Mouse (Mus musculus) lung, embryonic 15.5 days (tissue): ENCODE data around the gene Wnt9a. TPM values are rescaled to one million over a fixed set of nuclear protein-coding genes. Genes with fewer than 3 reads are reported as not detected.
"Not testable (repeated sequence)": the region's sequence is repeated elsewhere in the genome, so short reads cannot be mapped to it uniquely, and the experiment has no call there.

Experiments
- ATAC-seq: fragments of 200-750 bp; cut with Nextera tagmentation; 2 replicates; pipeline ENCODE4 v1.8.0; 2017; ENCODE audit warnings: moderate number of reproducible peaks, borderline replicate concordance; ENCODE audit not compliant: low FRiP score, low TSS enrichment; ENCODE audit errors: extremely low read depth
- H3K27ac ChIP-seq: fragments of 300-500 bp; sonication (generic); 2 replicates; pipeline ENCODE4 v1.5.1; 2015; ENCODE audit warnings: moderate library complexity, mild to moderate bottlenecking, inconsistent platforms
- H3K27me3 ChIP-seq: fragments of 300-500 bp; sonication (generic); 2 replicates; pipeline ENCODE4 v1.6.1; 2015; ENCODE audit warnings: inconsistent platforms
- H3K36me3 ChIP-seq: fragments of 300-500 bp; sonication (generic); 2 replicates; pipeline ENCODE4 v1.6.1; 2015; ENCODE audit warnings: inconsistent platforms
- H3K4me1 ChIP-seq: fragments of 300-500 bp; sonication (generic); 2 replicates; pipeline ENCODE4 v1.6.1; 2015; ENCODE audit warnings: inconsistent platforms
- H3K4me2 ChIP-seq: fragments of 300-500 bp; sonication (generic); 2 replicates; pipeline ENCODE4 v1.6.1; 2015; ENCODE audit warnings: inconsistent platforms, mild to moderate bottlenecking, moderate library complexity
- H3K4me3 ChIP-seq: fragments of 300-500 bp; sonication (generic); 2 replicates; pipeline ENCODE4 v1.5.1; 2015; ENCODE audit warnings: mild to moderate bottlenecking, inconsistent platforms
- H3K9ac ChIP-seq: fragments of 300-500 bp; sonication (generic); 2 replicates; pipeline ENCODE4 v1.6.1; 2015; ENCODE audit warnings: inconsistent platforms
- H3K9me3 ChIP-seq: fragments of 300-500 bp; sonication (generic); 2 replicates; pipeline ENCODE4 v1.6.1; 2016; ENCODE audit warnings: inconsistent platforms
- WGBS: fragments of 180-500 bp; shearing (Covaris S2); methylation state at CpG from one replicate; pipeline ENCODE4 v1.1.7; 2015; 5-methylcytosine and 5-hydroxymethylcytosine counted together
- polyA plus RNA-seq: library from polyadenylated mRNA; unstranded; fragments of >200 nt; fragmentation: Nextera tagmentation; extraction: Ambion mirVana; gene quantifications from 2 replicates; pipeline ENCODE4 v1.2.1, GENCODE M21; 2015

Gene Wnt9a
- polyA plus RNA-seq, 1 experiment from 2014 or later, result 3.0 TPM

DNA sequence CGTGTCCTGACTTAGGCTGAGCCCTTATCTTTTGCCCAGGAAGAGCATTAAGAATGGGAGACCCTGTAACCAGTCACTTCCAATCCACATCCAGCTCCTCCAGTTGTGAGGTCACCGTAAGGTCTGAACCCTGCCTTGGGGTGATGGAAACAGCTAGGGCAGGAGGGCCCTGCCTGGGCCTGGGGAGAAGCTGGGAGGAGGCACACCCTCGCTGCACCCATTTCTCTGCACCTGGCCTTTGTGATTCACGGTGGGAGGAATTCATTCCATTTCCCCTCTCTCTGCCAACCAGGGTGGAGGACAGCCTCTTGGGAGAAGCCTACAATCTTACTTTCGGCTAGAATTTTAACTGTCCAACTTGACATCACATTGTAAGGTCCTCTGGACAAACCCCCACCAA lies 24.6 kb upstream of the Wnt9a start:
- no peaks in the 10 kb centered on the region for H3K4me1 ChIP-seq
- no peak overlapping the region for H3K27ac ChIP-seq
- H3K9me3 ChIP-seq, result no peaks in the 10 kb centered on the region
- no peaks in the 10 kb centered on the region for H3K36me3 ChIP-seq
- 58% methylated on average over 5 of the region's 5 CpGs for WGBS
- H3K27me3 ChIP-seq, result peaks cover 54% of the 10 kb centered on the region
- H3K4me3 ChIP-seq, result no peak overlapping the region
- H3K9ac ChIP-seq, result no peak overlapping the region
- ATAC-seq, result no peak
- no peak overlapping the region for H3K4me2 ChIP-seq

DNA sequence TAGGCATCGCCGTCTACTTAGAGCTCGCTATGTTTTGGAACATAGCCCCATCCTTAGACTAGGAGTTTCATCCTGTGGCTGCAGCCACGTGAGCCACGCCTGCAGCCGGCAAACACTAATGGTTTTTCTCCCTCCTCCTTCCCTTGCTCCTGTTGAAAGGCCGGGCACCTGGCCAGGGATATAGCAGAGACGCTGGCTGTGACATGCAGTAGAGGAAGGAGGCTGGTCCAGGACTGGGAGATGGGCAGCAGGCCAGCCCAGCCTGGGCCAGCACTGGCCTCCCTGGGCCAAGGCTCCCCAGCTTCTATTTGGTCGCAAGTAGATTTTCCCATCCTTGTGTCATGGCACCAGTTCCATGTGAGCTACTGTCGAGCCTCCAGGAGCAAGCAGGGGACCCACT lies 23.8 kb upstream of the Wnt9a start:
- Histone ChIP-seq H3K9ac (no peak overlapping the region), H3K9me3 (no peaks in the 10 kb centered on the region), H3K4me2 (no peak overlapping the region), H3K27me3 (peaks cover 58% of the 10 kb centered on the region), H3K27ac (no peak overlapping the region), H3K36me3 (no peaks in the 10 kb centered on the region), H3K4me3 (no peak overlapping the region), H3K4me1 (no peaks in the 10 kb centered on the region)
- 48% methylated on average over 10 of the region's 10 CpGs for WGBS
- peak; percentile 74 for ATAC-seq

DNA sequence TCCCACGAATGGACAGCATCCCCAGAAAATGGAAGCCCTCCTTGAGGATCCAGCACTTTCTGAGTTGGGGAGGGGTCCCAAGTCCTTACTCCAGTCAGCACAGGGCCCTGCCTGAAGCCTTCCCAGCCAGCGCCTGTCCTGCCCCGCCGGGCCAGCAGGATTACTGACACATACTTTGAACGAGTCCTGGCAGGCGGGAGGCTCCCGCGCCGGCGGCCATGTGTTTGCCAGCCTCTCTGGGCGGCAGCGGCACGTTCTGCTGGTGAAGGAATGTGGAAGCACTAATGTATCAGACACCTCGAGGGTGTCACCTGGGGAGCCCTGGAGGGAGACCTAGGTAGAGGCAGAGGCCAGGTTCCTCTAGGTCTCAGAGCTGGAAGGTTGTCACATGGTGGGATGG lies 22.6 kb upstream of the Wnt9a start:
- no peaks in the 10 kb centered on the region for H3K36me3 ChIP-seq
- H3K4me2 ChIP-seq, result no peak overlapping the region
- ATAC-seq, result 0 out of 2 replicates have a peak, but pooled peaks have one; percentile 31
- peaks cover 64% of the 10 kb centered on the region for H3K27me3 ChIP-seq
- H3K4me3 ChIP-seq, result no peak overlapping the region
- no peak overlapping the region for H3K9ac ChIP-seq
- H3K4me1 ChIP-seq, result peaks cover 5% of the 10 kb centered on the region; the same call in 1 of the 2 replicates
- WGBS, result 11% methylated on average over 14 of the region's 14 CpGs
- H3K27ac ChIP-seq, result no peak overlapping the region
- no peaks in the 10 kb centered on the region for H3K9me3 ChIP-seq

DNA sequence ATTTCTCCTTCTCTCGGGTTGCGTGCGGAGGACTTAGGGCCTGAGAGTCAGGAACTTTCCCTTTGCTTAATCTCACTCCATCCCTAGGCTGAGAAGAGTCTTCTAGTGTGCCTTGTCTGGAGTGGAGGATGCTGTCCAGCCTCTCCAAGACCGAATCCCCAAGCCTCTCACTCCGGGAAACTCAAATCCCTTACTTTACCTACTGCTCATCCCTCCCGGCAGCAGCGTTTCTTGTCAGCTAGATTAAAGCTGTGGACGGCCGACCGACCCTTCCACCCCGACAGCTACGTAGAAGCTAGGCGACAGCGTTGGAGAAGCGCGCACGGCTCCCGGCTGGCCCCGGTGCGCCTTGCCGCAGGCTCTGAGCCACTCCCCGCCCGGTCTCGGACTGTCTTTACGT lies 17.0 kb upstream of the Wnt9a start:
- H3K36me3 ChIP-seq, result no peaks in the 10 kb centered on the region
- H3K9ac ChIP-seq, result no peak overlapping the region
- H3K4me1 ChIP-seq, result peaks cover 16% of the 10 kb centered on the region
- no peak overlapping the region for H3K27ac ChIP-seq
- H3K4me3 ChIP-seq, result peak overlapping the region; percentile 10; the same call in 1 of the 2 replicates
- H3K9me3 ChIP-seq, result no peaks in the 10 kb centered on the region
- 1% methylated on average over 25 of the region's 25 CpGs for WGBS
- no peak for ATAC-seq
- peaks cover 99% of the 10 kb centered on the region for H3K27me3 ChIP-seq
- H3K4me2 ChIP-seq, result peak overlapping the region; percentile 65; the same call in 1 of the 2 replicates

DNA sequence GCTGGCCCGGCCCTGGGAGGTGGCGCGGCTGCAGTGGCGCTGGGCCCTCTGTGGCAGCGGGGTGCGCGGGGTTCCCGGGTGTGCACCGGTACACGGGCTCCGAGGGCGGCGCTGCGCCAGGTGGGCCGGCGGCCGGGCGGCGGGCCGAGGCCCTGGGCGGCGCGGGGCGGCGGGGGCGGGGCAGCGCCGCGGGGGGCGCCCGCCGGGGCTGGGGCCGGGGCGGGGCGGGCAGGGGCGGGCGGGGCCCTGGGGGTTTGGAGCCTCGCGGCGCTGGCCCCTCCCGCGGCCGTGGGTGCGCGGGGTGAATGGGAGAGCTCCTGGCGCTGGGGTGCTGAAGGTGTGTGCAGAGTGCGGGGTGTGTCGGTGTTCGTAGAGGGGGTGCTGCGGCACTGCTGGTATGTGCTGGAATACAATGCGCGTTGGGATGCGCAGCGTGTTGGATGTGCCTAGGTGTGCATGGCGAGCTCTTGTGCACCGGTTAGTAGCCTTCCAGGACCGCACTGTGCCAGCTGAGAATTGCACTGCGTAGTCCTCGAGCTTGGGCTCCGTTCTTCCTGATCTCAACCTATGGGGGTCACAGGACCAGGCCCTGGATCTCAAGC lies 15.9 kb upstream of the Wnt9a start, which contains the start of gene Wnt3a:
Wnt3a (minus strand) TSS at position 51 of the 602 bp plus-strand sequence.
- Histone ChIP-seq H3K4me1 (peaks cover 16% of the 10 kb centered on the region), H3K9ac (no peak within 1 kb of the TSS), H3K4me2 (peak within 1 kb of the TSS; percentile 65), H3K27ac (no peak within 1 kb of the TSS), H3K36me3 (no peaks in the 10 kb centered on the region), H3K9me3 (no peaks in the 10 kb centered on the region), H3K4me3 (peak within 1 kb of the TSS; percentile 33), H3K27me3 (peaks cover 97% of the 10 kb centered on the region)
- ATAC-seq, result no peak
- 2% methylated on average over 17 of the region's 60 CpGs for WGBS

DNA sequence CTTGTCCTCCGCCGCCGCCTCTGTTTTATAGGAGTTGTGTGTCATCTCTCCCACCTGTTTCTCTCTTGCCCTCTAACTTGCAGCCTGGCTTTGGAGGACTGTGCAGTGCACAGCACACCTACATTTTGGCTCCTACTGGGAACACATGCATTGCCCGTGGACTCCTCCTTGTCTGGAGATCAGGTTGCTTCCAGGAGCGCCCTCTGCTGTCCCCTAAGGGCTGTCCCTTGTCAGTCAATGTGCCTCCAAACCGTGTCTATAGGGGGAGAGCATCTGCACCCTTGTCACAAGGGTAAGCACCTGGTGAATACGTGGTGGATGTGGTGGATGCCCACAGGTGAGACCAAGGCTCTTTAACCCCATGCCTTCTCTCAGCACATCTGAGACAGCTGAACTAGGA lies 13.1 kb upstream of the Wnt9a start:
- Histone ChIP-seq H3K4me1 (peaks cover 16% of the 10 kb centered on the region), H3K9me3 (no peaks in the 10 kb centered on the region), H3K4me3 (no peak overlapping the region), H3K4me2 (no peak overlapping the region), H3K9ac (no peak overlapping the region), H3K36me3 (no peaks in the 10 kb centered on the region), H3K27me3 (peaks cover 93% of the 10 kb centered on the region), H3K27ac (no peak overlapping the region)
- ATAC-seq, result 0 out of 2 replicates have a peak, but pooled peaks have one; percentile 25
- 22% methylated on average over 7 of the region's 7 CpGs for WGBS

DNA sequence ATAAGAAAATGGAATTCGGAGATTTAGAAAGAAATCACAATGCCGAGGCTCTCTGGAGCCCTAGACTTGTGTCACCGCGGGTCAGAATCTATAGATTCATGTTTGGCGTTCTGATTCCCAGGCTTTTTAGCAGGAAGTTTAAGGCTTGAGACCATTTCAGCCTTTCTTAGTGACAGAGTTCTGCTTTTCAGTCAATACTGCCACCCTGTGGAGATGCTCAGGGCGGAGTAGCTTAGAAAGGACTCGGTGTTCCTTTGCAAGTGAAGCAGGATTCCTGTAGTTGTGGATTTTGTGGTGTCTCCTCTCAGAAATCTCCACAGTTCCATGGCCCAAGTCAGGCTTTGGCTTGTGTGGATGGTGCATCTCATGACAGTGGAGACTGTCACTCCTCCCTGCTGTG lies 8.8 kb upstream of the Wnt9a start:
- no peak overlapping the region for H3K9ac ChIP-seq
- no peaks in the 10 kb centered on the region for H3K9me3 ChIP-seq
- no peaks in the 10 kb centered on the region for H3K4me1 ChIP-seq
- no peak for ATAC-seq
- H3K27ac ChIP-seq, result no peak overlapping the region
- 18% methylated on average over 7 of the region's 7 CpGs for WGBS
- H3K27me3 ChIP-seq, result peaks cover 78% of the 10 kb centered on the region
- no peak overlapping the region for H3K4me3 ChIP-seq
- no peaks in the 10 kb centered on the region for H3K36me3 ChIP-seq
- no peak overlapping the region for H3K4me2 ChIP-seq

DNA sequence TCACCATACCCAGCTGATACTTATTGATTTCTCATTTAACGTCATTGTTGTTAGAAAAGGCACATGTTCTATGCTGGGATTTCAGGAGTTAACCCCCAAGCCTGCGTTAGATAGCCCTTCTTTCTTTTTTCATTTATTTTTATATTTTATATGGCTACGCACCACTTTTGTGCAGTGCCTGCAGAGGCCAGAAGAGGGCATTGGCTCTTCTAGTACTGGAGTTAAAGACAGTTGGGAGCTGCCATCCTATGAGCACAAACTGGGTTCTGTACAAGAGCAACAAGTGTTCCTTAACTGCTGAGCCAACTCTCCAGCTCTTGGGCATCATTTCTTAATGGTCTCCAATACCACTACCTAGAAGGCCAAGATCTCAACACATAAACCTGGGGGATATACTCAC lies 6.5 kb upstream of the Wnt9a start:
- H3K9ac ChIP-seq, result no peak overlapping the region
- no peaks in the 10 kb centered on the region for H3K9me3 ChIP-seq
- 10% methylated on average over 3 of the region's 3 CpGs for WGBS
- H3K36me3 ChIP-seq, result no peaks in the 10 kb centered on the region
- H3K4me1 ChIP-seq, result 0 out of 2 replicates have a peak, but pooled peaks cover 3% of the 10 kb centered on the region
- H3K4me3 ChIP-seq, result no peak overlapping the region
- H3K27ac ChIP-seq, result no peak overlapping the region
- H3K27me3 ChIP-seq, result peaks cover 77% of the 10 kb centered on the region
- ATAC-seq, result no peak
- no peak overlapping the region for H3K4me2 ChIP-seq

DNA sequence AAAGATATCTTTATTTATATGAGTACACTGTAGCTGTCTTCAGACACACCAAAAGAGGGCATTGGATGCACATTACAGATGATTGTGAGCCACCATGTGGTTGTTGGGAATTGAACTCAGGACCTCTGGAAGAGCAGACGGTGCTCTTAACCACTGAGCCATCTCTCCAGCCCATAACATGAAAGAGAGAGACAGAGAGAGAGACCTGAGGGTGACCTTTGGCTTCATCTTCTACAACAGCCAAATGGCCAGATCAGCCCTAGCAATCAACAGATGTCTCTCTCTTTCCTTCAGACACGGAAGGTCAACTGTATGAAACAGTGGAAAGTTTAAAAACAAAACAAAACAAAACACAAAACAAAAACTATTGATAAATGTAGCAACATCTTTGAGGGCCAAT lies 5.7 kb upstream of the Wnt9a start:
- not testable (repeated sequence) for H3K9me3 ChIP-seq, ATAC-seq
- 59% methylated on average over 2 of the region's 2 CpGs for WGBS

DNA sequence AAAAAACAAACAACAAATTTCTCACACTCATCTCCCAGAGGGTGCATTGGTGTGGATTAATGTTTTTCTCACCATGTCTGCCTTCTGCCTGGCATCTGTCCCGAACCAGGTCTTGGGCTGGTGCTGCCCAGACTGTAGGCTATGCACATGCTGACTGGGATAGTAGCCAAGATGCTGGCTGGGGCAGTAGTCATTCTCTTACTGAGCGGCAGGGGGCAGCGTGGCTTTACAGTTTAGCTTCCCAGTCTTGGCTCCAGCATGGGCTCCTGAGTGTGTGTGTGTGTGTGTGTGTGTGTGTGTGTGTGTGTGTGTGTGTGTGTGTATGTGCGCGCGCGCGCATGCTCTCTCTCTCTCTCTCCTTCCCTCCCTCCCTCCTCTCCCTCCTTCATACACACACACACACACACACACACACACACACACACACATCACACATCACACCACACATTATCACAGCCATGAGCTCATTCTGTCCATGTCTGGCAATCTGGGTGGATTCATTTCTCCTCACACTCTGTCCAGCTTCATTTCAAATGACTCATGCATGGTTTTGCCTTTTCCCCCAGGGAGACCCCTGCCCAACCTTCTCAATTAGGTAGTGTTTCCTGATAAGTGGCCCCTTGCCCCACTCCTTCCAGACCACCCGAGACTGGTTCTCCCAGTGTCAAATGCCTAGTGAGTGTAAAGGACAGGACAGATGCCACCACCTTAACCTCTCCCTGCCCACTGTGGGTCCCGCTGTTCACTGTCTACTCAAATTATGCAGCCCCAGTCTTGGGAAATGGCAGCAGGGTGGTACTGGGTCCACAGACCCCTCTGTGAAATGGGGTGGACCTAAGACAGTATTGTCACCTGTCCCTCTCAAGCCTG lies 3.8 kb upstream of the Wnt9a start:
- H3K4me3 ChIP-seq, result no peak overlapping the region
- ATAC-seq, result no peak
- 22% methylated on average over 5 of the region's 10 CpGs for WGBS

More for the DNA sequence above, 5.7 kb upstream of the Wnt9a start:
- H3K9ac ChIP-seq, H3K27ac ChIP-seq, H3K36me3 ChIP-seq, H3K4me3 ChIP-seq, H3K4me2 ChIP-seq: not testable (repeated sequence)
- H3K27me3 ChIP-seq, result peaks cover 78% of the 10 kb centered on the region
- H3K4me1 ChIP-seq, result peaks cover 12% of the 10 kb centered on the region

DNA sequence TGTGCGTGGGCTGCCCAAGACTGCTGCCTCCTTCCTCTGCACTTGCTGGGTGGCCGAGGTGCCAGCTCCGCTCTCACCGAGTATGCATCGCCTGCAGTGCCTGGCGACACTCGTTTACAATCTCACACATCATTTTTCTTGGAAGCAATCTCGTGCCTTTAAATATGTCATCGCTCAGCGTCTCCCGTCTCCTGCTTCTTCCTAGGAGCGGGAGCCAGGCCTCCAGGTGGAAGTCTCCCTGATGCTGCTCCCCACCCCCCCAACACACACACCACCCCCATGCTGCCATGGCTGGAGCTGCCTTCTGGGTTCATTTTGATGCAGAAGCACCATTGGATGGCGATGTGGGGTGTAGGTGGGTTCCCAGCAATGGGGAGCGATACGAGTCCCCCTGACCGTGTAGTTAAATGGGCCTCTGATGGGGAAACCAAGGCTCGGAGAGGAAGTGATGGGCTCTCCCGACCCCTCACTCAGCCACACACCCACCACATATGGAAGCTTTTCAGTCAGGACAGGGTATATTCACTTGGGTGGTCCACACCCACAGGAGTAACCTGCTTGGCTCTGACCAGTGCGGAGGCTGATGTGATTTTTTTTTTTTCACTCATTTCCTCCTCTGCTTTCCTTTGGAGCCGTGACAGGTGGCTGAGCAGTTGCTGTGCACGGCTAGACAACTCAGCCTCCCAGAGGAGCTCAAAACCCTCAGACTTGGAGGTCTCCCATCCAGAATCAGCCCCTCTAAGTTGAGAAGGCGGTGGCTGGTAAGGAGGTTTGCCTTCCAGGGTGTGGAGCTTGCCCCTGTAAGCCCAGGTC lies 1.5 kb upstream of the Wnt9a start:
- H3K4me2 ChIP-seq, result 0 out of 2 replicates have a peak overlapping the region, but pooled peaks have one; percentile 98
- no peaks in the 10 kb centered on the region for H3K9me3 ChIP-seq
- H3K36me3 ChIP-seq, result no peaks in the 10 kb centered on the region
- ATAC-seq, result no peak
- no peak overlapping the region for H3K27ac ChIP-seq
- WGBS, result 25% methylated on average over 22 of the region's 22 CpGs
- no peak overlapping the region for H3K4me3 ChIP-seq
- no peak overlapping the region for H3K9ac ChIP-seq
- H3K27me3 ChIP-seq, result peaks cover 84% of the 10 kb centered on the region
- H3K4me1 ChIP-seq, result peaks cover 49% of the 10 kb centered on the region

More for the DNA sequence above, 3.8 kb upstream of the Wnt9a start:
- Histone ChIP-seq H3K4me2 (no peak overlapping the region), H3K27me3 (peaks cover 80% of the 10 kb centered on the region), H3K36me3 (no peaks in the 10 kb centered on the region), H3K9ac (no peak overlapping the region), H3K27ac (no peak overlapping the region), H3K9me3 (no peaks in the 10 kb centered on the region), H3K4me1 (peaks cover 27% of the 10 kb centered on the region)
